Mouse (Mus musculus): ENCODE data around the gene Ifi47.

Gene Ifi47

DNA sequence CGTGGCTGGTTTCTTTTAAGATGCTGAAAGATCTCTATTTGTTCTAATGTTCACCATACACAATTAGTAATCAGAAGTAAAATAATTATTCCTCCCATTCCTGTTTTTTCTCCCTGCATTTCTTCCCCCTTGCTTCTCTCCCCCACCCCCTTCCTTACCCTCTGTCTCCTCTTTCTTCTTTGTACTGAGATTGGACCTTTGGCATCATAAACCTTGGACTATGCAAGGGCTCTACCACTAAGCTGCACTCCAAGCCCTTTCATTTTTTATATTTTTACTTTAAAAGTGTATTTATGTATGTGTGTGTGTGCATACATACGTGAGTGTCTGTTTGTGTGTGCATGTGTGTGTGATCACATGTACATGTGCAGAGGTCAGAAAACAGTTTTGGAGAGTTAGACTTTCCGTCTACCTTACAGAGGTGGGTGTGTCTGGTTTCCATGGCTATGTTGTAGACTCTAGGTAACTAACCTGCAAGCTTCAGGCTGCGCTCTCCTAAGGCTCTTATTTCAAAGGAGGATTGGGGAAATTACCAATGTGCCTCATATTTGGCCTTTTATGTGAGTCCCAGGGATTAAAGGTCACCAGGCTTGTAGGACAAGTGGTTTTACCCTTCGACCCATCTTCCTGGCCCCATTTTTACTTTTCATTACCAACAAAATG lies 12.7 kb downstream of the Ifi47 start:
- CTCF ChIA-PET: interaction anchor here in 1 of 4 experiments (0.6 kb wide), 1 partner anchor 218 kb away, joined by 5 read pairs; no protein-coding TSS in a partner anchor
- POLR2A ChIA-PET: no interaction called here

- POLR2A ChIA-PET: no interaction called here
- CTCF ChIA-PET: interaction anchor here in 1 of 4 experiments (0.6 kb wide), 1 partner anchor 301 kb away, joined by 5 read pairs; no protein-coding TSS in a partner anchor
Observed at GRCm38 (mm10) chr11:49089735-49090507, 13.5 kb downstream of the Ifi47 start.

DNA sequence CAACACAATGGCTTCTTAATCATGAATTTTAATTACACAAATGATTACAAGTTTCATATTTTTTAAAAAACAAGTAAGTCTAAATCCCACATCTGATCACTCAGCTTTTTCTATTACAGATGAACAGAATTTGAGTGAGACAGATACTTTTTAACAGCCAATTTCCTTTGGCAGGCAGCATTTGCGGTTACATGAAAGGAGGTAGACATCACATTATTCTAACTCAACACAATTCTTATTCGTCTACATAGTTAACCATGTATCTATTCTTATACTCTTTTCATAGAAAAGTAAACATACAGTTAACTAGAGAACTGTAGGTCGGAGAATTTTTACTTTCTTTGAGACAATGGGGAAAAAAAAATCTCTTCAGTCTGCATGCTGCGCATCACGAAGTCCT lies 14.2 kb downstream of the Ifi47 start:
- ChIA-PET POLR2A (no interaction called here), CTCF (interaction anchor here in 1 of 4 experiments (0.6 kb wide), 1 partner anchor 302 kb away, joined by 5 read pairs; no protein-coding TSS in a partner anchor)

DNA sequence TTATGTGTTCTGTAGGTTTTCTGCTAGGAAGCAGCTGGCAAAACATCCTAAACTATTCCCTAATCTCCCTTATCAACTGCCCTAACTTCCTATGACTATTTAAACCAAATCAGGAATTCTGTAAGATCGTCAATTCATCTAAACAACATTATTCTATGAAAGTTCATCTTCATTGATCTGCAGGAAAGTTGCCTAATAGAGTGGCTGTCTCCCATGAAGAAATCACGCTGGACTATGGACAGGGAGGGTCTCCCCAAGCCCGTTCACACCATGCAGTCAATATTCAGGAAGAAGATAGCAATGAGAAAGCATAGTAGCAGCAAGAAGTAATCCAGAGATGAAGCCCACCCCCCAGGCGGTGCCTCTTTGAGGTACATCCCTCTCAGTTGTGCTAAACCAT lies 14.8 kb downstream of the Ifi47 start:
- CTCF ChIA-PET: interaction anchor here in 1 of 4 experiments (1.6 kb wide), 1 partner anchor 12 kb away, joined by 4 read pairs; no protein-coding TSS in a partner anchor

GRCm38 (mm10) chr11:49092053-49092586 lies 15.7 kb downstream of the Ifi47 start:
- POLR2A ChIA-PET: interaction anchor here in 1 of 4 experiments (1.6 kb wide), 1 partner anchor 10 kb away, joined by 7 read pairs; no protein-coding TSS in a partner anchor
- CTCF ChIA-PET: interaction anchor here in 1 of 4 experiments (1.6 kb wide), 1 partner anchor 11 kb away, joined by 4 read pairs; no protein-coding TSS in a partner anchor

More for the DNA sequence above, 14.8 kb downstream of the Ifi47 start:
- POLR2A ChIA-PET: no interaction called here

DNA sequence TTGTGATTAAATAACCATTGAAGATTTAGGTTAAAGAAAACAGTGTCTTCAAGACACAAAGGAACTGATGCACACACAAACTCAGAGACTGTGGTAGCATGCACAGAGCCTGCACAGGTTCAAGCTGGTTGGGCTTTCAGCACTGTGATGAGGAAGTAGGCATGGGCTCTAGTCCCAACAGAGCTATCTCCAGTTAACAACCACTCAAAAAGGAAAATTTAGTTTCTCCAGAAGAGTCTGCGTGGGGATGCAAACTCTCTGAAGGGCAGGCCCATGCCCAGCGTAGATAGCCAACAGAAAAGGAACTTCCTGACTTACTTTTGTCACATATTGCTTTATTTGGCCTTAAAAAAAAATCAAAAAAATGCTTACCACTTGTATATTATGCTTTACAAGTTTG lies 16.4 kb downstream of the Ifi47 start:
- POLR2A ChIA-PET: interaction anchor here in 1 of 4 experiments (1.6 kb wide), 1 partner anchor 11 kb away, joined by 7 read pairs; no protein-coding TSS in a partner anchor
- CTCF ChIA-PET: interaction anchor here in 2 of 4 experiments (0.5 to 1.6 kb wide), 2 partner anchors 10 to 222 kb away, joined by 4 to 5 read pairs; no protein-coding TSS in a partner anchor

GRCm38 (mm10) chr11:49093861-49094660 lies 17.7 kb downstream of the Ifi47 start:
- ChIA-PET CTCF (no interaction called here), POLR2A (no interaction called here)

DNA sequence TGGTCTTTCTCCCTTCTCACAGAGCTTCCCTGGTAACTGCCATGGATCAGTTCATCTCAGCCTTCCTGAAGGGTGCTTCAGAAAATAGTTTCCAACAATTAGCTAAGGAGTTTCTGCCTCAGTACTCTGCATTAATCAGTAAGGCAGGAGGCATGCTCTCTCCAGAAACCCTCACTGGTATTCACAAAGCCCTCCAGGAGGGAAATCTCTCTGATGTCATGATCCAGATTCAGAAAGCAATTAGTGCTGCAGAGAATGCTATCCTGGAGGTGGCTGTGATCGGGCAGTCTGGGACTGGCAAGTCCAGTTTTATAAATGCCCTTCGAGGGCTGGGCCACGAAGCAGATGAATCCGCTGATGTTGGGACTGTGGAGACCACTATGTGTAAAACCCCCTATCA lies 19.0 kb downstream of the Ifi47 start:
- ChIA-PET POLR2A (interaction anchor here in 1 of 4 experiments (0.9 kb wide), 1 partner anchor 223 kb away, joined by 3 read pairs; no protein-coding TSS in a partner anchor), CTCF (no interaction called here)

DNA sequence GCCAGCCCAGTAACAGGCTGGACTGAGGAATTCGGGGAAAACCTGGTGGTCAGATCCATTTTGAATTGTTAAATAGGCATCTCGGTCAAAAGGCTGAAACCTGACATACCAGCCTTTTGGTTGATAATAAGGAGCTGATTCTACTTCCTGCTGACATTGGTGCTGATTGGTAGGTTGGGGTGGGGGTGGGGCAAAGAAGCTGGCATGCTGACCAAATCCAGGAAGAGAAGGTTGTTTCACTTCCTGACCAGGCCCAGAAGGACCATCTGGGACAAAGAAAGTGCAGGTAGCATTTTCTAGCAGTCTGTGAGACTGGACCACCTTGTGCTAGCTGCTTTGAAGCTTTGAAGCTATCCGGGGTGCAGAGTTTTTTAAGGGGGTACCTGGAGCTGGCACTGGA lies 24.0 kb downstream of the Ifi47 start:
- ChIA-PET POLR2A (interaction anchor here in 2 of 4 experiments (0.6 to 1.4 kb wide), 5 partner anchors 228 to 290 kb away, joined by 3 to 4 read pairs (median 3); partner anchors contain the start of gene Trim41 (in 1 of the 2)), CTCF (interaction anchor here in 3 of 4 experiments (0.6 to 1.7 kb wide), 6 partner anchors 59 to 326 kb away, joined by 3 to 9 read pairs (median 4); no protein-coding TSS in a partner anchor)

DNA sequence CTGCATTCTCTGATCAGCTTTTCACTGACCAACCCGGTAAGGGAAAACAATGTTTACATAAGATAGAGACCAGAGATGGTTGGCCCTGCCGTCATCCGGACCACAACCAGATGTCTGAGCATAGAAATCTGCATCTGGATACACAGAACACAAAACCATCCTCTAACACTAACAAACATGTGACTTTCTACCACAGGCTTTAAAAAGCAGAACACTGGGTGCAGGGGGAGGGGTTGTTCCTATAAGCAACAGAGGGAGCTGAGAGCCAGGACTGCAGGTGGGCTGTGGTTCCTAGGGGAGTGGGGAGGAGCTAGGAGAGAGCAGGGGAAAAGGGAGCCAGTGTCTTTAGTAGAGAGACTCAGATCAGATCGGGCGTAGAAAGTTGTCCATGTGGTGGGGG lies 25.1 kb downstream of the Ifi47 start:
- ChIA-PET CTCF (interaction anchor here in 1 of 4 experiments (0.6 to 1.7 kb wide), 4 partner anchors 227 to 313 kb away, joined by 3 to 9 read pairs (median 4); no protein-coding TSS in a partner anchor), POLR2A (interaction anchor here in 1 of 4 experiments (0.9 to 1.4 kb wide), 2 partner anchors 229 to 302 kb away, joined by 3 to 4 read pairs; partner anchors contain the start of gene Rack1)

DNA sequence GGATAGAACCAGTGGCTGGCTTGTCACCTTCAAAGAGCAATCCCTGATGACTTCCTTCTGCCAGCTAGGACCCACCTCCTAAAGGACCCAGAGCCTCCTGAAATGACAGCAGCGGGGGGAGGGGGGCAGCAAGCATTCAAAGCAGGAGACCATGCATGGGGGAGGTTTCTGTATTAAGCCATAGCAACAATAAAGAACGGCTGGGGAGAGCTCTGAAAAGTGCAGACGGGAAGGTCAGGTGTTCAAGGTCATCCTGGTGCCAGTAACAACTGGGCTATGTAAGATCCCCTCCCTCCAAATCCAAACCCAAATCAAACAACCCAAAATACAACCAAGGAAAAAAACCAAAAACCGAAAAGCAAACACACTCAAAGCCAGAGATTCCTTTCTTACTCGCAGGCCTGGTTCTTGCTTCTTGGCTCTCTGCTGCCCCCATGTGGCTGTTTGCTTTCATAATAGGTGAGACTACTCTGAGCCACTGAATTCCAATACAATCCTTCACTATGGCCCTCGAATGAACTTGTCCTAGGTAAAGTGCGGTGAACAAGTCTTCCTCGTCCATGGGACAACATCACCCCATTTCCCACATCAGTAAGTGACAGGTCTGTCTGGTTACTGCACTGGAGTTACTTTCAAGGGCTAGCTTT lies 26.8 kb downstream of the Ifi47 start:
- POLR2A ChIA-PET: interaction anchor here in 1 of 4 experiments (0.8 kb wide), 1 partner anchor 301 kb away, joined by 3 read pairs; no protein-coding TSS in a partner anchor
- CTCF ChIA-PET: interaction anchor here (0.6 to 1.5 kb wide), 11 partner anchors 11 to 1355 kb away, joined by 3 to 9 read pairs (median 4); no protein-coding TSS in a partner anchor

- ChIA-PET CTCF (no interaction called here), POLR2A (no interaction called here)
Observed at GRCm38 (mm10) chr11:49105752-49106151, 29.4 kb downstream of the Ifi47 start.

DNA sequence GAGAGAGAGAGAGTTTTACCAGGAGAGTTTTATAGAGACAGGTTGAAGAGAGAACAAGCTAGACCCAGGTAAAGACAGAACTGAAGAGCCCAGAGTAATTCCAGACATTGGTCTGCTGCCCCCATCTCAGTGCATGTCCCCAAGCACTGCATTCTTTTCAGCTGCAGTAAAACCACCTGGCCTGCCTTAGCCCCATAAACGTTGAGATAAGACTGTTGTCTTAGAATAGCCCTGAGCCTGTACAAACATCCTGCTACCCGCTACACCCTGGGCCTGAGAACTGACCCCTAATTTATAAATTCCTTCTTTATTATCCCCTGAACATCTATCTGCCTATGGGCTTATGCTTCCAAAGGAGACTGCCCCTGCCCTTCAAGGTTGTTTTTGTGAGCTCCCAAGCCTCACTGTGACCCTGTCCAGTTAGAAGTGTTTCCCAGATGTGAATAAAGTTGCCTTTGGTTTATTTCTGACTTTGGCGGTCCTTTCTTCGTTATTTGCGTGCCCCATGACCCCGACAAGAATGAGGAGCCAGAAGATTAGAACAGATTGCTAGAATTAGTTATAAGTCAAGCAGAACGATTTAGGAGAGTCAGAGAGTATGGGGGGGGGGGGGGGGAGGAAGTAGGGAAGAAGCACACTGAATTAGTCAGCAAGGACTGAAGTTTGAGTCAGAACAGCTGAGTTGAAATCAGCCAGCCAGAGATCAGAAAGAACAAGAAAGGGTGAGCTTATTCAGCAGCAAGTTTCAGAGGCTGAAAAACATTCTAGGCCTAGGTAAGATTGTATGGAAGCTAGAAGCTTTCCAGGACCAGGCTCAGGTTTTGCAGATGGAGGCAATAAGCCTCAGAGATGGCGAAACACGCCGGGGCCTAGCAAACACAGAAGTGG lies 31.5 kb downstream of the Ifi47 start:
- ChIA-PET CTCF (interaction anchor here (0.7 to 2.7 kb wide), 14 partner anchors 9 to 1435 kb away, joined by 3 to 19 read pairs (median 4); no protein-coding TSS in a partner anchor), POLR2A (interaction anchor here in 1 of 4 experiments (2.5 kb wide), 1 partner anchor 301 kb away, joined by 7 read pairs; no protein-coding TSS in a partner anchor)

- ChIA-PET CTCF (interaction anchor here (0.6 to 2.7 kb wide), 12 partner anchors 8 to 334 kb away, joined by 3 to 19 read pairs (median 4); no protein-coding TSS in a partner anchor), POLR2A (interaction anchor here in 1 of 4 experiments (2.5 kb wide), 1 partner anchor 302 kb away, joined by 7 read pairs; no protein-coding TSS in a partner anchor)
Observed at GRCm38 (mm10) chr11:49108833-49109232, 32.4 kb downstream of the Ifi47 start.

- POLR2A ChIA-PET: no interaction called here
- CTCF ChIA-PET: no interaction called here
Observed at GRCm38 (mm10) chr11:49111000-49111399, 34.6 kb downstream of the Ifi47 start.

DNA sequence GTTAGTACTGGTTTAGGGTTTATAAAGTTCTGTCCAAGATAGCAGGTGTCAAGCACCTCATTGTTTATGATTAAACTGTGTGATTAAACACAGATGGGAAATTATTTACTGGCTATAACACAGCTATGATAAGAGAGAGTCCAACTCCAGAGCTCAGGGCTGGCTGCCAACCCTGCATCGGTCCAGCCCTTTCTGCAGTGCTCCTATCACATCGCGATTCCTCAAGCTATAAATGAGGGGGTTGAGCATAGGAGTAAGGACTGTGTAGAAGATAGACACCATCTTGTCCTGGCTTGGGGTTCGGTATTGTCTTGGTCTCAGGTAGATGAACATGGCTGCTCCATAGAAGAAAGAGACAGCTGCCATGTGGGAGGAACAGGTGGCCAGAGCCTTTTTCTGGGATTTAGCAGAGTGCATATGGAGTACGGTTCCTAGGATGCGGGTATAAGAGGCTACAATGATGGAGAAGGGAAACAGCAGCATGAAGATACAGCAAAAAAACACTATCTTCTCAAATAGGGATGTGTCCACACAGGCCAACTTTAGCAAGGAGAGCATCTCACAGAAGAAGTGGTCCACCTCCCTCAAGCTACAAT lies 36.3 kb downstream of the Ifi47 start:
- ChIA-PET CTCF (no interaction called here), POLR2A (interaction anchor here in 1 of 4 experiments (0.7 kb wide), 1 partner anchor 57 kb away, joined by 7 read pairs; no protein-coding TSS in a partner anchor)
